Mouse (Mus musculus) liver, embryonic 14.5 days (tissue): ENCODE measurements at regions not wholly inside any gene's neighbourhood (a gene's known extent, or its start where the extent isn't known, plus 50 kb on each side); places are given as distances from the start of the nearest gene placed in this dataset.

ENCODE experiments used
- ATAC-seq: fragments of 200-750 bp; cut with Nextera tagmentation; 2 replicates; pipeline ENCODE4 v1.8.0; 2017; ENCODE audit warnings: moderate number of reproducible peaks, mild to moderate bottlenecking, moderate library complexity; ENCODE audit not compliant: insufficient read depth
- DNase-seq, 3 experiments: peaks; one replicate each; pipeline ENCODE4 v3.0.0-alpha.2; 2012 to 2013; ENCODE audit warnings: low read depth in 3 of 3, low spot score in 3 of 3
- H3K27ac ChIP-seq: fragments of 300-500 bp; sonication (generic); 2 replicates; pipeline ENCODE4 v1.5.1; 2014; ENCODE audit warnings: moderate library complexity, mild to moderate bottlenecking, control low read depth, inconsistent platforms
- H3K27me3 ChIP-seq: fragments of 300-500 bp; sonication (generic); 2 replicates; pipeline ENCODE4 v1.6.1; 2014; ENCODE audit warnings: mild to moderate bottlenecking, low read length, moderate library complexity; ENCODE audit not compliant: control insufficient read depth, insufficient read depth
- H3K36me3 ChIP-seq: fragments of 300-500 bp; sonication (generic); replicated peaks from 2 replicates; pipeline ENCODE4 v1.6.1; 2014; ENCODE audit warnings: low read depth; ENCODE audit not compliant: control insufficient read depth, insufficient read depth
- H3K4me1 ChIP-seq, 2 experiments: fragments of 200-500 bp in 1 of 2; fragments of 300-500 bp in 1 of 2; sonication (generic) in 1 of 2; replicated peaks; 2 replicates each; pipeline ENCODE4 v1.6.1; 2012 to 2014; ENCODE audit warnings: antibody characterized with exemption in 1 of 2, inconsistent platforms in 1 of 2, low read length in 1 of 2; ENCODE audit not compliant: control insufficient read depth in 2 of 2, insufficient read depth in 2 of 2
- H3K4me2 ChIP-seq: fragments of 300-500 bp; sonication (generic); 2 replicates; pipeline ENCODE4 v1.6.1; 2014; ENCODE audit warnings: low read depth, mild to moderate bottlenecking, control low read depth, moderate library complexity
- H3K4me3 ChIP-seq, 2 experiments: fragments of 200-500 bp in 1 of 2; fragments of 300-500 bp in 1 of 2; sonication (generic) in 1 of 2; 2 replicates each; pipeline ENCODE4 v1.5.1; 2012 to 2014; ENCODE audit warnings: low read depth in 2 of 2, low read length in 2 of 2, mild to moderate bottlenecking in 2 of 2, control low read depth in 1 of 2, inconsistent platforms in 1 of 2, moderate library complexity in 1 of 2; ENCODE audit not compliant: insufficient read depth in 1 of 2
- H3K9ac ChIP-seq: fragments of 300-500 bp; sonication (generic); replicated peaks from 2 replicates; pipeline ENCODE4 v1.6.1; 2014; ENCODE audit warnings: mild to moderate bottlenecking, control low read depth, moderate library complexity
- H3K9me3 ChIP-seq: fragments of 300-500 bp; sonication (generic); 2 replicates; pipeline ENCODE4 v1.6.1; 2016; ENCODE audit warnings: low read length, mixed read lengths; ENCODE audit not compliant: control insufficient read depth
- CTCF ChIP-seq: IDR thresholded peaks from 2 replicates; pipeline ENCODE4 v1.5.1; 2016; ENCODE audit warnings: antibody characterized with exemption, low read depth, control low read depth
- EP300 ChIP-seq: IDR thresholded peaks from 2 replicates; pipeline ENCODE4 v1.6.1; 2016; ENCODE audit warnings: antibody characterized with exemption, low read depth
- WGBS: fragments of 180-500 bp; shearing (Covaris S2); extraction: QIAGEN DNeasy Blood & Tissue Kit; methylation state at CpG from one replicate; pipeline ENCODE4 v1.1.7; 2014; ENCODE audit not compliant: insufficient replicate concordance; 5-methylcytosine and 5-hydroxymethylcytosine counted together

- WGBS = 48% methylated on average over 7 of the region's 7 CpGs
- Histone ChIP-seq H3K9me3 (no peaks in the 10 kb centered on the region), H3K27ac (no peak overlapping the region), H3K4me2 (no peak overlapping the region), H3K36me3 (no peaks in the 10 kb centered on the region), H3K4me1 (no peaks in the 10 kb centered on the region), H3K27me3 (no peaks in the 10 kb centered on the region), H3K4me3 (no peak overlapping the region), H3K9ac (no peak overlapping the region)
- TF ChIP-seq EP300 (no peak), CTCF (no peak)
- ATAC-seq = no peak
- DNase-seq = no peak
These were observed 126.4 kb upstream of the Nampt start for GRCm38 (mm10) chr12:32692962-32693361.

DNA sequence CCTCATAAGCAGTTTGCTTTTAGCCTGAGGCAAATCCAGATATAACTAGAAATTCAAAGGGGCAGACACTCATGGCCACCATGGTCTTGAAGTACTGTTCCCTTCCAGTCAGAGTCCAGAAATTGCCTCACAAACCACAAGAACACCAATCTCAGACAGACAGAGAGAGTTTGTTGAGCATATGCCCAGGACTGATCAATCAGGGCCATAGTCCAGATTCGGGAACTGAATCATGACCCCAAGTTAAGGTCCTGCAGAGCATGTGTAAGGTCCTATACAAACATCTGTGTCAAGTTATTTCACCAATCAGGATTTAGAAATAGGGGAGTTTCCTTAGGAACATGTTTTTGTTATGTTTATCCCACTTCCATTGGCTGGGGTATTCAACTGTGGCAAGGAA, 125.7 kb upstream of the Nampt start:
- no peaks in the 10 kb centered on the region for H3K9me3 ChIP-seq
- 45% methylated on average over 1 of the region's 1 CpGs for WGBS
- H3K27me3 ChIP-seq = no peaks in the 10 kb centered on the region
- no peaks in the 10 kb centered on the region for H3K4me1 ChIP-seq
- no peaks in the 10 kb centered on the region for H3K36me3 ChIP-seq
- H3K4me2 ChIP-seq = no peak overlapping the region
- H3K4me3 ChIP-seq = no peak overlapping the region
- ATAC-seq = no peak
- no peak overlapping the region for H3K27ac ChIP-seq
- no peak for TF ChIP-seq EP300
- TF ChIP-seq CTCF = no peak
- no peak overlapping the region for H3K9ac ChIP-seq
- no peak for DNase-seq

DNA sequence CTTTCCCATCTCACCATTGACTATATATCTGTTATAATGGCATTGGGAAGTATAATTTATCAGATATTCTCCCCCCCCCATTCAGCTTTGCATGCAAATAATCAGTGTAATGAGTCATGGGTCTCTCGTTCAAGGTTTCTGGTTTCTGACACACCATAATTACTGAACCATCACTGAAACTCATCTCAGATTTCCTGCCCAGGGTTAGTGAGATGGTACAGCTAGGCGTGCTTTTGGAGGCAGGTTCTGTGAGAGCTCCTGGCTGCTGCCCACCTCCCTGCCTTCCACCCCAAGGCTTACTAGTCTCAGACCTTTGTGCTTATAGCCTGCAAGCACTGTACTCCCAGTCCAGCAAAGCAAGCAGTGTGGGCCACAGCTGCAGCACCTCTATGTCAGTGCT, 122.5 kb upstream of the Nampt start:
- Histone ChIP-seq H3K4me3 (no peak overlapping the region), H3K27me3 (no peaks in the 10 kb centered on the region), H3K27ac (no peak overlapping the region), H3K36me3 (no peaks in the 10 kb centered on the region), H3K4me1 (no peaks in the 10 kb centered on the region), H3K9ac (no peak overlapping the region), H3K9me3 (no peaks in the 10 kb centered on the region), H3K4me2 (no peak overlapping the region)
- no peak for TF ChIP-seq CTCF
- no peak for TF ChIP-seq EP300
- ATAC-seq = no peak
- DNase-seq = no peak
- 73% methylated on average over 2 of the region's 2 CpGs for WGBS

DNA sequence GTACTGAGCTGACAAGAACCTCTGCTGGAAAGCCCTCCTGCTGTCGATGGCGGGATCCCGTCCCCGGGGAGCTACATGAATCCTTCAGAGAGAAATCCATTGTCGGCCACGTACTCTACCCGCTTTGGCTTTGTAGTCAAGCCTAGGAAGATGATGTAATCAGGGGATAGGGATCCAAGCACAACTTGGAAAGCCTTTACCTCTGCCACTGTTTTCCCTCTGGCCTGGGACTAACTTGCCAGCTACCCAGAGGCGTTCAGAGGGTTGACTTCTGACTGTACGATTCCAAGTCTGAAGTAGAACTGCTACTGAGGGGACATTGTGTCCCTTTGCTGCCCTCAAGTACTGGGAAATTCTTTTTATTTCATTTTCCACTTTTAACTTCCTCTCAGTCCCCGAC, 110.2 kb upstream of the Nampt start:
- DNase-seq (no peak), ATAC-seq (no peak)
- no peaks in the 10 kb centered on the region for H3K9me3 ChIP-seq
- H3K4me3 ChIP-seq = no peak overlapping the region
- no peak overlapping the region for H3K27ac ChIP-seq
- no peak for TF ChIP-seq CTCF
- H3K4me2 ChIP-seq = no peak overlapping the region
- WGBS = 77% methylated on average over 10 of the region's 10 CpGs
- H3K36me3 ChIP-seq = no peaks in the 10 kb centered on the region
- H3K9ac ChIP-seq = no peak overlapping the region
- no peaks in the 10 kb centered on the region for H3K27me3 ChIP-seq
- H3K4me1 ChIP-seq = no peaks in the 10 kb centered on the region

- no peak for ATAC-seq
- Histone ChIP-seq H3K4me2 (no peak overlapping the region), H3K27me3 (no peaks in the 10 kb centered on the region), H3K4me1 (0 out of 4 replicates have a peak, but pooled peaks cover 0 to 2% of the 10 kb centered on the region in 2 experiments), H3K9me3 (no peaks in the 10 kb centered on the region), H3K36me3 (no peaks in the 10 kb centered on the region), H3K27ac (no peak overlapping the region), H3K4me3 (no peak overlapping the region), H3K9ac (no peak overlapping the region)
- TF ChIP-seq EP300 (no peak), CTCF (no peak)
- 40% methylated on average over 5 of the region's 5 CpGs for WGBS
- no peak for DNase-seq
These were observed 102.0 kb upstream of the Nampt start for GRCm38 (mm10) chr12:32717129-32717921.
